Mouse (Mus musculus) intestine, embryonic 16.5 days (tissue): ENCODE measurements around the gene Fars2. TPM values are rescaled to one million over a fixed set of nuclear protein-coding genes. Genes with fewer than 3 reads are reported as not detected.

Experiments
- ATAC-seq: fragments of 200-750 bp; cut with Nextera tagmentation; 2 replicates; pipeline ENCODE4 v1.8.0; 2017; ENCODE audit warnings: moderate TSS enrichment, moderate library complexity
- H3K27ac ChIP-seq: fragments of 300-500 bp; sonication (generic); 2 replicates; pipeline ENCODE4 v1.5.1; 2014; ENCODE audit warnings: mild to moderate bottlenecking, low read length
- H3K27me3 ChIP-seq: fragments of 300-500 bp; sonication (generic); replicated peaks from 2 replicates; pipeline ENCODE4 v1.6.1; 2014; ENCODE audit warnings: low read length, control low read depth, mixed read lengths; ENCODE audit not compliant: control insufficient read depth, insufficient read depth
- H3K36me3 ChIP-seq: fragments of 300-500 bp; sonication (generic); 2 replicates; pipeline ENCODE4 v1.6.1; 2014; ENCODE audit warnings: low read length, control low read depth; ENCODE audit not compliant: control insufficient read depth, insufficient read depth
- H3K4me1 ChIP-seq: fragments of 300-500 bp; sonication (generic); 2 replicates; pipeline ENCODE4 v1.6.1; 2014; ENCODE audit warnings: low read length, control low read depth, mixed read lengths; ENCODE audit not compliant: control insufficient read depth, insufficient read depth
- H3K4me2 ChIP-seq: fragments of 300-500 bp; sonication (generic); 2 replicates; pipeline ENCODE4 v1.6.1; 2014; ENCODE audit warnings: low read depth, low read length, control low read depth
- H3K4me3 ChIP-seq: fragments of 300-500 bp; sonication (generic); 2 replicates; pipeline ENCODE4 v1.5.1; 2014; ENCODE audit warnings: mild to moderate bottlenecking, low read length
- H3K9ac ChIP-seq: fragments of 300-500 bp; sonication (generic); 2 replicates; pipeline ENCODE4 v1.6.1; 2014; ENCODE audit warnings: low read depth, low read length
- H3K9me3 ChIP-seq: fragments of 300-500 bp; sonication (generic); 2 replicates; pipeline ENCODE4 v1.6.1; 2016; ENCODE audit warnings: low read length, control low read depth; ENCODE audit not compliant: control insufficient read depth
- WGBS: fragments of 180-500 bp; shearing (Covaris S2); extraction: QIAGEN DNeasy Blood & Tissue Kit; methylation state at CpG from one replicate; pipeline ENCODE4 v1.1.7; 2014; 5-methylcytosine and 5-hydroxymethylcytosine counted together
- polyA plus RNA-seq: library from polyadenylated mRNA; unstranded; fragments of >200 nt; fragmentation: Nextera tagmentation; extraction: Ambion mirVana; gene quantifications from 2 replicates; pipeline ENCODE4 v1.2.1, GENCODE M21; 2015

Gene Fars2
- polyA plus RNA-seq, 1 experiment from 2014 or later = 48.2 TPM

- 0 out of 2 replicates have a peak, but pooled peaks have one; percentile 46 for ATAC-seq
- H3K9me3 ChIP-seq = no peaks in the 10 kb centered on the region
- no peaks in the 10 kb centered on the region for H3K4me1 ChIP-seq
- no peak overlapping the region for H3K9ac ChIP-seq
- H3K27me3 ChIP-seq = no peaks in the 10 kb centered on the region
- 47% methylated on average over 1 of the region's 1 CpGs for WGBS
- no peak overlapping the region for H3K4me3 ChIP-seq
- no peaks in the 10 kb centered on the region for H3K36me3 ChIP-seq
- H3K4me2 ChIP-seq = no peak overlapping the region
- peak overlapping the region; percentile 0; the same call in 1 of the 2 replicates for H3K27ac ChIP-seq
Measured at GRCm38 (mm10) chr13:36309160-36309559, 191.9 kb downstream of the Fars2 start.

- Histone ChIP-seq H3K27ac (no peak overlapping the region), H3K9ac (no peak overlapping the region), H3K4me3 (no peak overlapping the region), H3K4me1 (peaks cover 3% of the 10 kb centered on the region), H3K36me3 (no peaks in the 10 kb centered on the region), H3K4me2 (no peak overlapping the region), H3K9me3 (no peaks in the 10 kb centered on the region), H3K27me3 (no peaks in the 10 kb centered on the region)
- WGBS = 71% methylated on average over 8 of the region's 8 CpGs
- ATAC-seq = no peak
Measured at GRCm38 (mm10) chr13:36314218-36314617, 197.0 kb downstream of the Fars2 start.

GRCm38 (mm10) chr13:36314860-36315800 is 197.9 kb downstream of the Fars2 start:
- H3K9ac ChIP-seq = no peak overlapping the region
- no peaks in the 10 kb centered on the region for H3K27me3 ChIP-seq
- H3K9me3 ChIP-seq = no peaks in the 10 kb centered on the region
- no peak overlapping the region for H3K4me3 ChIP-seq
- no peak for ATAC-seq
- H3K4me1 ChIP-seq = peaks cover 3% of the 10 kb centered on the region
- no peak overlapping the region for H3K27ac ChIP-seq
- H3K4me2 ChIP-seq = no peak overlapping the region
- H3K36me3 ChIP-seq = no peaks in the 10 kb centered on the region
- 89% methylated on average over 10 of the region's 10 CpGs for WGBS

GRCm38 (mm10) chr13:36317824-36318223 is 200.6 kb downstream of the Fars2 start:
- Histone ChIP-seq H3K4me2 (no peak overlapping the region), H3K9ac (no peak overlapping the region), H3K4me1 (peaks cover 3% of the 10 kb centered on the region), H3K36me3 (no peaks in the 10 kb centered on the region), H3K27ac (no peak overlapping the region), H3K9me3 (no peaks in the 10 kb centered on the region), H3K4me3 (no peak overlapping the region), H3K27me3 (no peaks in the 10 kb centered on the region)
- 77% methylated on average over 3 of the region's 3 CpGs for WGBS
- ATAC-seq = no peak

- Histone ChIP-seq H3K9me3 (no peaks in the 10 kb centered on the region), H3K4me3 (no peak overlapping the region), H3K9ac (no peak overlapping the region), H3K4me1 (no peaks in the 10 kb centered on the region), H3K27ac (no peak overlapping the region), H3K4me2 (no peak overlapping the region), H3K36me3 (no peaks in the 10 kb centered on the region), H3K27me3 (no peaks in the 10 kb centered on the region)
- WGBS = 86% methylated on average over 2 of the region's 2 CpGs
- ATAC-seq = no peak
Measured at GRCm38 (mm10) chr13:36324624-36325023, 207.4 kb downstream of the Fars2 start.

GRCm38 (mm10) chr13:36326539-36326938 is 209.3 kb downstream of the Fars2 start:
- Histone ChIP-seq H3K4me1 (no peaks in the 10 kb centered on the region), H3K9ac (no peak overlapping the region), H3K4me2 (no peak overlapping the region), H3K27ac (no peak overlapping the region), H3K9me3 (no peaks in the 10 kb centered on the region), H3K27me3 (no peaks in the 10 kb centered on the region), H3K36me3 (no peaks in the 10 kb centered on the region), H3K4me3 (no peak overlapping the region)
- ATAC-seq = no peak
- 69% methylated on average over 3 of the region's 3 CpGs for WGBS

GRCm38 (mm10) chr13:36329871-36330270 is 212.7 kb downstream of the Fars2 start:
- no peak overlapping the region for H3K27ac ChIP-seq
- H3K9me3 ChIP-seq = no peaks in the 10 kb centered on the region
- H3K4me3 ChIP-seq = no peak overlapping the region
- no peak overlapping the region for H3K9ac ChIP-seq
- H3K27me3 ChIP-seq = no peaks in the 10 kb centered on the region
- no peaks in the 10 kb centered on the region for H3K4me1 ChIP-seq
- no peaks in the 10 kb centered on the region for H3K36me3 ChIP-seq
- peak; percentile 88 for ATAC-seq
- WGBS = 49% methylated on average over 2 of the region's 2 CpGs
- H3K4me2 ChIP-seq = no peak overlapping the region

GRCm38 (mm10) chr13:36330542-36330941 is 213.3 kb downstream of the Fars2 start:
- Histone ChIP-seq H3K4me2 (no peak overlapping the region), H3K9ac (no peak overlapping the region), H3K4me3 (no peak overlapping the region), H3K27ac (no peak overlapping the region), H3K27me3 (no peaks in the 10 kb centered on the region), H3K9me3 (no peaks in the 10 kb centered on the region), H3K4me1 (no peaks in the 10 kb centered on the region), H3K36me3 (no peaks in the 10 kb centered on the region)
- ATAC-seq = peak; percentile 70
- 72% methylated on average over 3 of the region's 3 CpGs for WGBS

- H3K27me3 ChIP-seq = no peaks in the 10 kb centered on the region
- no peak overlapping the region for H3K9ac ChIP-seq
- ATAC-seq = no peak
- H3K36me3 ChIP-seq = no peaks in the 10 kb centered on the region
- WGBS = 72% methylated on average over 5 of the region's 5 CpGs
- no peak overlapping the region for H3K4me2 ChIP-seq
- H3K9me3 ChIP-seq = no peaks in the 10 kb centered on the region
- H3K4me1 ChIP-seq = no peaks in the 10 kb centered on the region
- H3K27ac ChIP-seq = no peak overlapping the region
- no peak overlapping the region for H3K4me3 ChIP-seq
Measured at GRCm38 (mm10) chr13:36334748-36335147, 217.5 kb downstream of the Fars2 start.
